Mouse (Mus musculus): Measurements from ENCODE around the gene Ly6g5b.

DNA sequence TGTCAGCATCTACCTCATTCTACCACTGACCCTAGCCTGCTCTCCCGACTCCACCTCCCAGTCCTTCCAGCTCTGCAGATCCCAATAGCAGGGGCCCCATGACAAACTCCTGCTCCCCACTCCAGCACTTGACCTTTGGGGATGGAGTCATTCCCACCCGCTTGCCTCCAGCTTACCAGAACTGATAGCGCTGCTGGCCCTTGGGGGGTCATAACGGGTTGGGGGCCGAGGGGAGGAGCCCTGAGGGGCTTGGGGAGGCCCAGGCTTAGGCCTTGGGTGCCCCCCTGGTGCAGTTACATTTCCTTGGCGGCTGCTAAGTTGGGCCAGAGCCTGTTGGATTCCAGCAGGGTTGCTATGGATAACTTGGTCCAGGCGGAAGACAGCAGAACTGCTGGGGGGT, 39.4 kb upstream of the Ly6g5b start:
- TF ChIP-seq CTCF (IDR thresholded peaks at IDR 0.05; ENCODE audit: low read depth, low read length) (no peak), POLR2A (IDR thresholded peaks at IDR 0.05; ENCODE audit: extremely low read depth, insufficient read depth, low read length) (no peak)

All from liver, adult 2 months (tissue).